Mouse (Mus musculus) naive thymus-derived CD4-positive, alpha-beta T cell, adult 2 months (primary cell): ENCODE measurements around the gene Adprh.
"Not testable (repeated sequence)": the region's sequence is repeated elsewhere in the genome, so short reads cannot be mapped to it uniquely, and the experiment has no call there.

Experiments used
- DNase-seq: peaks from one replicate; pipeline ENCODE4 v3.0.0-alpha.2; 2011; ENCODE audit warnings: low read depth

Gene Adprh

DNA sequence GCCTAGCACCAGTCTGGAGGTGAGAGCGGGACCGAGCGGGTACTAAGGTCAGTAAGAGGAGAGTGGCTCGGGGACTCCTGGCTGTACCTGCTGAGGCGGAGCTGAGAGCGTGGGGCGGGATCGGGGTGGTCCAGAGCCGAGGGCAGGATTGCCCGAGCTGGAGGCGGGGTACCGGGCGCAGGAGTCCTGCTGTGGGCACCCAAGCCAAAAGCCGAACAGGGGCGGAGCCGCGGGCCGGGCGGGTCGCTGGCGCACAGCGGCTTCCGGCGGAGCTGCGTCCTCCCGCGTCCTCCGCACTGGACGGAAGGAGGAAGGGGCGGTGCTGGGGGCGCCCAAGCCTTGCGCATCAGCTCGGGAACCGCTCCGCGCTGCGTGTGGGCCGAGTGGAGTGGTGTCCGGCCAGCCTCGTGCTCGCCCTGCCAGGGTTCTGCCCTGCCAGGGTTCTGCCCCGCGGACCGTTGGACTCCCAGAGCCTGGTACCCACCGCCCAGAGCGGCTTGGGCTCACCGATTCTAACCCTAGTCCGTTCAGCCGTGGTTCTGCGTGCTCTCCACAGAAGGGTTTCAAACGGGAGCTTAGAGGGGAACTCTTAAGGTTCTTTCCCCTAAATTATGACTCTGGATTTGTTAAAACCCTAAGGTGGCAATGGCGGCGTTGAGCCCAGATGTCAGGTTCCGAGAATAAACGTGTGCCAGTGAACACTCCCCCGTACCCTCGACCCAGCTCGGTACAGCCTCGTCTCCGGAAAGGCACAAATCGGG, at the start of gene Adprh:
Gene Adprh (minus strand): TSS at position 262 of the 761 bp plus-strand sequence.
- DNase-seq = peak; percentile 75

GRCm38 (mm10) chr16:38496604-38497140, 44.2 kb upstream of the Adprh start:
- no peak for DNase-seq

DNA sequence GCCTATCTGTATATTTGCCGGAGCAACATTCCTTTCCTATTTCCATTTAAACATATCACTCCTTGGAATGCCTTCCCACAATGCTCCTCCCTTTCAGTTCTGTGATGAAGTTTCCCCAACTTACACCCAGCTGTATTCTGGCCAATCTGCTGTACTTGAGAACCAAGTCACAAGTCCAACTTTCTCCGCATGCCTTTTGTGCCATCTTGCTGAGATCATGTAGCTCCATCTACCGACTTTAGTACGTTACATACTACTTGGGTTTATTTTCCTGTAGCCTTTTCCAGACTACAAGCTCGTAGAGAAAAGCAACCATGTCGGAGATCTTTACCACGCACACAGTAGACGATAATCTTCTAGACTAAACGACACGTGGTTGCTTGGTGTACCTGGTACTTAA, 41.4 kb upstream of the Adprh start:
- no peak for DNase-seq

GRCm38 (mm10) chr16:38492551-38492950, 40.0 kb upstream of the Adprh start:
- no peak for DNase-seq

DNA sequence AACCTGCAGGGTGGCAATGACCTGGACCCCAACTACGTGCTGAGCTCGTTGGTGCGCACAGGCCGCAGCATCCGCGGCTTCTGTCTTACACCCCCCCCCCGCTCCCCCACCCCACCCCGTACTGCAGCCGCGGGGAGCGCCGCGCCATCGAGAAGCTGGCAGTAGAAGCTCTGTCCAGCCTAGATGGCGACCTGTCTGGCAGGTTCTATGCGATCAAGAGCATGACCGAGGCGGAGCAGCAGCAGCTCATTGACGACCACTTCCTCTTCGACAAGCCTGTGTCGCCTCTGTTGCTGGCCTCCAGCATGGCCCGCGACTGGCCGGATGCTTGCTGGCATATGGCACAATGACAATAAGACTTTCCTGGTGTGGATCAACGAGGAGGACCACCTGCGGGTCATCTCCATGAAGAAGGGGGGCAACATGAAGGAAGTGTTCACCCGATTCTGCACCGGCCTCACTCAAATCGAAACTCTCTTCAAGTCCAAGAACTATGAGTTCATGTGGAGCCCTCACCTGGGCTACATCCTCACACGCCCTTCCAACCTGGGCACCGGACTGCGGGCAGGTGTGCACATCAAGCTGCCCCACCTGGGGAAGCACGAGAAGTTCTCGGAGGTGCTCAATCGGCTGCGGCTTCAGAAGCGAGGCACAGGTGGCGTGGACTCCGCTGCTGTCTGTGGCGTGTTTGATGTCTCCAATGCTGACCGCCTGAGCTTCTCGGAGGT, 31.2 kb upstream of the Adprh start:
- DNase-seq = peak; percentile 38

DNA sequence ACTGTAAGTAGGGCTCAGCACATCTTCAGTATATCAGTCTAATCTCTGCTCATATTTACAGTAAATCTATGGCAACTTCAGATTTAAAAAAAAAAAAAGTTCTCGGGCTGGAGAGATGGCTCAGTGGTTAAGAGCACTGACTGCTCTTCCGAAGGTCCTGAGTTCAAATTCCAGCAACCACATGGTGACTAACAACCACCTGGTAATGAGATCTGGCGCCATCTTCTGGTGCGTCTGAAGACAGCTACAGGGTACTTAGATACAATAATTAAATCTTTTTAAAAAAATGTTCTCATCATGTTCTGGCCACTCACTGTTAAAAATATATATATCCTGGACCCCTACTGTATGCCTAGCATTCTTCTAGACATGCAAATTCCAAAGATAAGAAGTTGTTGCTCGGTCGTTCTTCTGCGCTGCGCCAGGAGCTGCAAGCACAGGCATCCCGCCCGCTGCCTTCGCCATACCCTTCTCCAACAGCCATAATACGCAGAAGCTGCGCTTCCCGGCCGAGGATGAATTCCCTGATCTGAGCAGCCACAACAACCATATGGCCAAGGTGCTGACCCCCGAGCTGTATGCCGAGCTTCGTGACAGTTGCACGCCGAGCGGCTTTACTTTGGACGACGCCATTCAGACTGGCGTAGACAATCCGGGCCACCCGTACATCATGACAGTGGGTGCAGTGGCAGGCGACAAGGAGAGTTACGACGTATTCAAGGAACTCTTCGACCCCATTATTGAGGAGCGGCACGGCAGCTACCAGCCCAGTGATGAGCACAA, 30.5 kb upstream of the Adprh start:
- peak; percentile 67 for DNase-seq

- DNase-seq = no peak
These were observed 28.8 kb upstream of the Adprh start for GRCm38 (mm10) chr16:38481327-38481726.

GRCm38 (mm10) chr16:38478296-38478695, 25.8 kb upstream of the Adprh start:
- no peak for DNase-seq

GRCm38 (mm10) chr16:38477241-38477608, 24.7 kb upstream of the Adprh start:
- not testable (repeated sequence) for DNase-seq

GRCm38 (mm10) chr16:38476312-38477240, 24.1 kb upstream of the Adprh start:
- DNase-seq = peak; percentile 56

GRCm38 (mm10) chr16:38475681-38476311, 23.3 kb upstream of the Adprh start:
- DNase-seq = no peak

DNA sequence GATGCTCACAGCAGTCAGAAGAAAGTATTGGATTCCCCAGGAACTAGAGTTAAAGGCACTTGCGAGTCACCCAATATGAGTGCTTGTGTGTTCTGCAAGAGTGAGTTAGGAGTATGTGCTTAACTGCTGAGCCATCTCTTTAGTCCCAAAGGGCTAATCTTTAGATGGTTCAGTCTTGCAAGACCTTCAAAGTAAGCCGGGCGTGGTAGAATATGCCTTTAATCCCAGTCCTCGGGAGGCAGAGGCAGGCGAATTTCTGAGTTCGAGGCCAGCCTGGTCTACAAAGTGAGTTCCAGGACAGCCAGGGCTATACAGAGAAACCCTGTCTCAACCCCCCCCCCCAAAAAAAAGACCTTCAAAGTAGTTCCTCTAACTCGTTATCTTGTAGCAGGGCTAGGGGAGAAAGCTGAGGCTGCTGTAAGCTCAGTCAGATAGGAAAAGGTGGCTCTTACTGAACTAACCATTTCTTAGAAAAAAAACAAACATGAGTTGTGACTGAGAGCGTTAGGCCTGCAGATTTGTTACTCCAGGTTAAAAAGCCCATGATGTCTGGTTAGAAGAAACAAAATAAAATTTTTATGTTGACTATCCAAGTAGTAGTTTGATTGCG, 22.3 kb upstream of the Adprh start:
- DNase-seq = no peak

DNA sequence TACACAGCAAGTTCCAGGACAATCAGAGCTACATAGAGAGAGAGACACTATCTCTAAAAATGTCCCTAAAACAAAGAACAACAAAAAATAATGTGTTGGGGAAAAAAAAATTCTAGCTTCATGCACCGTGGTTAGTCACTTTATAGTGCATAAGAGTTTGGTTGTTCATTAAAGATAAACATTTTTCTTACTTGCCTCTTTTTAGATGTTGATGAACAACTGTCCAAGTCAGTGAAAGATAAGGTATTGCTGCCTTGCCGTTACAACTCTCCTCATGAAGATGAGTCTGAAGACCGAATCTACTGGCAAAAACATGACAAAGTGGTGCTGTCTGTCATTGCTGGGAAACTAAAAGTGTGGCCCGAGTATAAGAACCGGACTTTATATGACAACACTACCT, 21.2 kb upstream of the Adprh start:
- DNase-seq = no peak

GRCm38 (mm10) chr16:38472507-38472873, 20.0 kb upstream of the Adprh start:
- no peak for DNase-seq

DNA sequence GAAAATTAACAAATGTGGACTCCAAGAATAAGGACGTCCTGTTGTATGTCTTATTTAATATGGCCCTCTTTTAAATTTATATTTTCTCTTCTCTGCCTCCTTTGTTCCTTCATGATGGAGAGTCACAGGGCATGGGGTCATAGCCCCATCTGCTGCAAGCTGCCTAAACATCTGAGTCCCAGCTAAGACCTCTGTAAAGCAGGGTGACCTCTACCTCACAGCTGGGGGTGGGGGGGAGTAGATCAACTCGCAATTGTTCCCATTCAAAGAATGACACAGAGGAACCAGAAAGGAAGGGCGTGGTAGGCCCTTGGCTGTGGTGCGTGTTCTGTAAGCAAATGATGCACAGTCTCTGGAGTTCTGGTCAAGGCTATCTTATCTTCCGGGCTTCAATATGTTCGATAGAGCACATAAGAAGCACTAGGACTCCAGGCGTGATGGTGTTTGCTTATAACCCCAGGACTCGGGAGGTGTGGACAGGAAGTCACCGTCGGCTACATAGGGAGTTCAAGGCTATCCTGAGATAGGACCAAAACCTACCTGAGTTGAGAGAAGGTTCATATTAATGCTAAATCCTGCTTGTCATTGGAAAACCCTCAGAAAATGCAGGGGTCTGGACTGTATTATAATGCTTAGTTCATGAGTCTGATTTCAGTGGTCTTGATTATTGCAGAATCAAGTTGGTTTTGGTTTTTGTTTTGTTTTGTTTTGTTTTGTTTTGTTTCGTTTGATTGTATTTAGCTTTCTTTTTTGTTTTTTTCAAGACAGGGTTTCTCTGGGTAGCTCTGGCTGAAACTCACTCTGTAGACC, 19.4 kb upstream of the Adprh start:
- DNase-seq = no peak

GRCm38 (mm10) chr16:38469437-38469836, 16.9 kb upstream of the Adprh start:
- no peak for DNase-seq

- DNase-seq = no peak
These were observed 16.2 kb upstream of the Adprh start for GRCm38 (mm10) chr16:38468706-38469018.

DNA sequence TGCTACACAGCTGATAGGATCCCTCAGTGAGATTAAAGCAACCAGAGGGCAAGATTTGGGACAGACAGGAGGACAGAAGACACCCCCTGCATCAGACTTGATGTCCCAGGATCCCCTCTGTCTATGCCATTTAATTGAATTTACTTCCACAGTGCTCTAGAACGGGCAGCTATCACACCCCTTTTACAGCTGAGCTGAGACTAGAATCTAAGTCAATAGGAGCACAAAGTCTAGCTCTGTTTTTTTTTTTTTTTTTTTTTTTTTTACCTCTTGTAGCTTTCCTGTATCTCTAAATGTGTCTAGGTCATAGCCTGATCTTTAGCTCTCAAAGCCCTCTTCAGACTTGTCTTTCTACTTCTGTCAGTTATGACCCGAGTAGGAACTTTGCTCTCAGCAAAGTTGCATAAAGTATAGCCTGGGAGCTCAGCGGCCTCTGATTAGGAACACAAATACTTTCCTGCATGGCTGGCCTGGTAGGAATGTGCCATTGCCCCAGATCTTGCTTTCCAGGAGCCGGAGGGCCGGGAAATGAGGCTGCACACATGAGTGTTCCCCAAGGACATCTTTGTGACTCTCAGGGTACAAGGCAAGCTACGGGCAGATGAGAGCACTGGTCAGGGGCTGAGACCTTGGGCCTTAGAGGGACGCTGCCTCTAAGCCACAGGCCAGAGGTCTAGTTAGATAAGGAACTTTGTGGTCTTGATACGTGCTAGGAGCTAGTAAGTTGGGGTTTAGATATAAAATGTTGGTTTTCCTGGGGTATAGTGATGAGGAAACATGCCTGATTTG, 15.6 kb upstream of the Adprh start:
- no peak for DNase-seq
